Mouse (Mus musculus) retina, adult 2 months (tissue): ENCODE measurements around the gene 1700086D15Rik.

Source experiments
- DNase-seq: peaks from one replicate; pipeline ENCODE4 v3.0.0-alpha.2; 2012; ENCODE audit warnings: low read depth, low spot score

Gene 1700086D15Rik

DNA sequence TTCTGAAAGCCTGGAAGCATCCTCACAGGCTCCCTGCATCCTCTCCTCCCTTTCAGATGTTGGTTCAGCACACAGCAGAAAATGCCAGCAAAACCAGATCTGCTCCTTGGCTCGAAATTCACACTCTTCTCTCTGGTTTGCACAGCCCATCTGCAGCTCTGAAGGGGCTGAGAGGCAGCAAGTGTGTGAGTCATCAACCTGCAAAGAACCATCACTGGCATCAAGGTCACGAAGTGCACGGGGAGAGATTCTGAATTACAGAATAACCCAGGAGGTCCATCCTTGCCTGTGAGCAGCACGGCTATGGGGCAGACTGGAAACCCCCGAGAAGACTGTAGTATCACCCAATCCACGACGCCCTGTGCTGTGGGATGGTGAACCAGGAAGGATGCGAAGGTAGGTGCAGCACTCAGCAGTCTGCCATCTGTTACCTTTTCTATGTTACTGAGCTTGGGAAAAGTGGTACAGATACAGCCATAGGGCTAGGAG is 24.4 kb downstream of the 1700086D15Rik start:
- no peak for DNase-seq

GRCm38 (mm10) chr11:65133661-65134060 is 26.0 kb downstream of the 1700086D15Rik start:
- no peak for DNase-seq

DNA sequence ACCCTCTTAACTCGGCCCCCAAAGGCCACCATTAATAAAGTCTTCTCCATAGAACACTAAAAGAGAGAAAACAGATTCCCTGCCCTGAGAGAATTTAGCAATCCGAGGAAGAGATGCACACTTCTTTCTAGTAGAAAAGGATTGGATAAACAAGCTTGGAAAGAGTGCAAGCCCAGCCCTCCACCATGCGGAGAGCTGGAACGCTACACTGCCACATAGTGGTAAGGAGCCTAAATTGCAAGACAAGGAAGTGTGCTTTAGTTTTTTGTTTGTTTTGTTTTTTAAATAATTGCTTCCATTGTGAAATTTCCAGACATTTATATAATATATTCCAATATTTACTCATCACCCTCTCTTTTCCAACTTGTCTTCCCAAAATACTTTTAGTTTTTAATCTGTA is 30.6 kb downstream of the 1700086D15Rik start:
- no peak for DNase-seq

DNA sequence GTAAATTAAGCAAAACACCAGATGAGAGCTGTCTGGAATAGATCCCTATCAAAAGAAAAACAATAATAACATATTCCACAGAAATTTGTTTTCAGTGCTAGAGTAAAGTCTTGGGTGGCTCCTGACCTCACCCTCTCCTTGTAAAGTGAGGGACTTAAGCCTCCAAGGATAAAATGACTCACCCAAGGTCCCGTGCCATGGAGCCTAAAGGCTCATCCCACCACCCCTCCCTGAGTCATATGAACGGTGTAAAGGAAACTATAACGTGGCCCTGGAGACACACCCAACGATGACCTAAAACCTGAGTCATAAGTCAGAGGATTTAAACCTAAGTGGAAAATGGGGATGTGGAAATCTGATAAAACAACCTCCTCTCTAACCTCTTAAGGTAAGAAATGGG is 31.0 kb downstream of the 1700086D15Rik start:
- DNase-seq, result no peak

DNA sequence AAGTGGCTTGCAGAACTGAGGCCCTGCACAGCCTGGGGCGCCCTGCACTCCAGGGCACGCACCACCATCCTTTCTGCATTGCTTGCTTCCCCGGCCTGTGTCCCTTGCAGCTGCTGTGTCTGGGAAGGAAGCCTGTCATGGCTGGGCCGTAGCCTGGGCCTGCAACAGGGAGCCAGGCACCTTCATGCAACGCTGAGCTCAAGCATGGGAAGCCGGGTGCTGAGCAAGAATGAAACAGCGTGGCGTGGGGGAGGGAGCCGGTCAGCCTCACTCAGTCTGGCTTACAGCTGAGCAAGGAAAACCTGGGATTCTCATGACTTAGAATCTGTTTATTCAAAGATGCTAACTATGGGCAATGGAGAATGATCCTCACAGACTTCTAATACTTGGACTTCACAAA is 33.1 kb downstream of the 1700086D15Rik start:
- no peak for DNase-seq

DNA sequence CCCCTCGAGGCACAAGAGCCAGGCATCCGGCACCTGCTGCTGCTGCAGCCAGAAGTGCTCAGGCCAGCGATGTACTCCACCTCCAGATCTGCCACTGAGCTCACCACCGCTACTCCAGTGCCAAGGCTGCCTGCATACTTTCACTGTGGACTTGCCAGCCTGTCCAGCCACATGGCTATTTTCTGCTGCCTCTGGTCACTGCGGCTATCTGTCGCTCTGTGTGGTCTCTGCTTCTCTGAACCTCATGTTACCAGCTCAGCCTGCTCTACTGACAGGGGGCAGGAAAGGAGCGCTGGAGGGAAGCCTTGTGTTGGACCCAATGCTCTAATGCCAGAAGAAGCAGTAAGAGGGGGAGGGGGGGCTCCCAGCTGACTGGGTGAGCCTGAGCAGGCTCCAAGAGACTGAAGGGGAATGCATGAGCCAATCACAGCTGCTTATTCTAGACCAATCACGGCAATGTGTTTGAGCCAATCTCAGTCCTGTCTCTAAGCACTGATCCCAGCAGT is 34.7 kb downstream of the 1700086D15Rik start:
- peak; percentile 33 for DNase-seq

DNA sequence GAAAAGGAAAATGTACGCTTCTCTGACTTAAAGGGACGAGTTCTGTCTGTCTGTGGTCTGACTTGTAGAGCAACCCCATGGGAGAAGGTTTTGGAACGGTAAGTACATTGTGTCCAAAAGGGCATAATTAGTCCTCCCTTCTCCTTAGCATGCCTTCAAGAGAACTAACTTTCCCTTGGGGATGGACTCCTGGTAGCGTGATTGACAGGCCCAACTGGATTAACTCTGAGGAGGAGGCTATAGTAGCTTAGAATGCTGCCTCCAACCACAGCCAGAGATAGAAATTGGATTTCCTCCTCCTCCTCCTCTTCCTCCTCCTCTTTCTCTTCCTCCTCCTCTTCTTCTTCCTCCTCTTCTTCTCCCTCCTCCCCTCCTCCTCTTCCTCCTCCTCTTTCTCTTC is 39.4 kb downstream of the 1700086D15Rik start:
- no peak for DNase-seq

- DNase-seq, result no peak
Measured at GRCm38 (mm10) chr11:65115811-65116210, 43.9 kb downstream of the 1700086D15Rik start.

DNA sequence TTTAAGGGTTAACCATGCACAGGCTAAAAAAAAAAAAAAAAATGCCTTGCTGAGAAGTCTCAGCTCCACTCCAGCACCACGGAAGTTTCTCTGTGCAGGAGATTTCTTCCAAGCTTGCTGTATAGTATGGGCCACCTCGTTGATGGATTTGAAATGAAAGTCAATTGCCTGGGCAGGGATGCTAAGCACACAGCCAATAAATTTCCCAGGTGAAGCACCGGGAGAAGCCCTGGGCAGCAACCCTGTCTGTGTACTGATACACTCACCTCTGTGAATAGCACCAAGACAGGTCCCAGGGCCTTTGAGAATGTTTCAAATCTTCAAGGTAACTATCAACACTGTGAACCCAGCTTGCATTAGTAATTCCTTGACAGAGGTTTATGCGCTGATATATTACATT is 47.6 kb downstream of the 1700086D15Rik start:
- DNase-seq, result no peak

DNA sequence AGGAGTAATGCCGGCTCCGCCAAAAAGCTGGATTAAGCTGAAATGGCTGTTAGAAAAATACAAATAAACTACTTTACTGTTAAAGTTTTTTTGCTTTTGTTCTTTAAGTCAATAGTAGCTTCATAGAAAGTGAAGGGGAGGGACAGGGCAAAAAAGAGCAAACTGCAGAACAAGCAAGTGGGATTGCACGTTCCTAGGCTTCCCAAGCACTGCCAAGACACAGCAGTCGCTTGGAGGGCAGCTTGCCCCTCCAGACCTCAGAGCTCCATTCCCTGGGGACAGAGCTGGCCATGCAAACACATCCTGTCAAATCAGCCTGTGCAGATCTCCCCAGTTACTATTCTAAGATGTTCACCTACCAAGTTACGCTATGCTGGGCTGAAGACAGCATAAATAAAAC is 48.0 kb downstream of the 1700086D15Rik start:
- no peak for DNase-seq

DNA sequence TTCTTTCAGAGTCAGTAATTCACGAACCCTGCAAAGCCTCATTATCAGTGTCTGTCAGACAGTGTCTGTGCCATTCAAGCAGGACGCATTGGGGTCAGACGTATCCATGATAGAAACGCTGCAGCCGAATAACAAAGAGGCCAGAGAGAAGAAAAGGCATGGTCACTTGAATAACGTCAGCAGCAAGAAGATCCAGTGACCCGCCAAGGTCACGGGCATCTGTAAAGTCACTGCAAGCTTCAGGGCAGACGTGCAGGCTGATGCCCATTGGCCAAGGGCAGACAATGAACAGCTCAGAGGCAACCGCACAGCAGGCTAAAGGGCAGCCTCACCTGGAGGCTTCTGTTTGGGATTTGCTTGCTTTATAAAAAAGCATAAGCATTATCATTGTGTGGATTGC is 49.6 kb downstream of the 1700086D15Rik start:
- no peak for DNase-seq

DNA sequence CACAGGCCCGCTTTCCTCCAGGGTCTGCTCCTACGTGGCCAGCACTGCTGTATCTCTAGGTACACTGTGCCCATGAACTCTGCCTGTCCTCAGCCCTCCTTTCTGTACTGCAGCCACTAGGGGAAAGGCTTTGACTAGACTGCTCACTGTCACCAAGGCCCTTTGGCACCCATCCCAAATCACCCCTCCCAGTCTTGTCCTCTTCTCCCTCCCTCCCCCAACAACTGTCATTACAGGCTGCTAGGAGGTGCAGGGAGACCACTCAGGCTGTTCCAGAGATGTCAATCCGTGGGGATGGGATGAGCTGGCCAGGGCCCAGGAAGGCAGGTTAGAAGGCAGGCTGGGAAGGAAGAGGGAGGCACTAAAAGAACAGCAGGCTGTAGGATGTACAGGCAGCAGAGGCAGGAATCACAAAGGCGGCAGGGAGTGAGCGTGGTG is 51.9 kb downstream of the 1700086D15Rik start:
- DNase-seq, result no peak

DNA sequence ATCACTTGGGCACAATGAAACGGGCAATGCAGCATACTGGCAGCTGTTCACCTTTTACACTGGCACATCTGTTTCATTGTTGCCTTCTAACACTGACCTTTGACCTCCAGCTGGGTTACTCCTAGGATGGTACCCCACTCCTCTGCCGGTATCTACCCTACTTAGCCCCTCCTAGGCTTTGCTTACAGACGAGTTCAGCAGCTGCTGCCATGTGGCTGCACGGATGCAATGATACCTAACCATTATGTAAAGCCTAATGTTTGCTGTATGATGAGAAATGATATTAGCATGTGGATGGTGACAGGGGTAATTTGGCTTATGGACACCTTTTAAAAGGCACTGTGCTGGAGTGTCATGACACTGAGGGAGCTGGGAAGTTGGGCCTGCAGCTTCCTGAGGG is 52.5 kb downstream of the 1700086D15Rik start:
- DNase-seq, result no peak

DNA sequence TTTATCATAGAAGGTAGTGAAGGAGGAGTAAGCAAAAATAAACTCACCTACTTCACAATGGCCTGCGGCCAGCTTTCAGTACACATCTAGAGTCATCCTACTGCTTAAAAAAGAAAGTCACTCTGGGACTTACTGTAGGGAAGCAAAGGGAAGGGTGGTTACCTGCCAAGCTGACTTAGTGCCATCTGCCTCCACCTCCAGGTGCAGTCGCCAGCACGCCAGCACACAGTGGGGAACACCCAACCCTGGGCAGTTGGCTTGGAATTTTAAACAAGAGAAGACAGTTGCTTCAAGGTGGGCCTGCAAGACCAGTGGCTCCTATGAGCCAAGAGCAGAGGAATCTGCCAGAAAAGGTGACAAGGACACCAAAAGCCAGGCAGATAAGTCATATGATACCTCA is 55.6 kb downstream of the 1700086D15Rik start:
- no peak for DNase-seq
